In genomic region chr4:136704551-136704950, GRCm38 (mm10) we compare ENCODE assay signal across 17 mouse cellular contexts.
A peak's percentile ranks its signal among the peaks of the same experiment; 100 is the strongest.
DNase-seq lines count a peak whose midpoint lies in the region; ATAC-seq lines count a peak whose summit lies in the region.
"Had no signal": no experiment of that assay in that cellular context is flagged by ENCODE, and none has a peak within 500 bp of the region (broad histone marks: within the 10 kb centered on the region; RNA-seq: fewer than 3 reads in every experiment).

No protein-coding gene starts in this region.

- H3K27me3 ChIP-seq in hindbrain, embryonic 10.5 days (ENCODE audit: insufficient read depth, poor library complexity, severe bottlenecking), result no peaks in the 10 kb centered on the region
- no peaks in the 10 kb centered on the region for H3K27me3 ChIP-seq in hindbrain, embryonic 16.5 days (replicated peaks; ENCODE audit: control insufficient read depth, insufficient read depth, low read length)
- H3K27me3 ChIP-seq: embryonic facial prominence, embryonic 13.5 days; stomach, embryonic 15.5 days had no signal

- 56% methylated on average over 3 of the region's 3 CpGs for WGBS in hindbrain, embryonic 10.5 days
- 27% methylated on average over 3 of the region's 3 CpGs for WGBS in hindbrain, embryonic 16.5 days

- no peak overlapping the region for H3K4me3 ChIP-seq in hindbrain, embryonic 10.5 days
- H3K4me3 ChIP-seq in hindbrain, embryonic 16.5 days (ENCODE audit: low read length), result no peak overlapping the region
- H3K4me3 ChIP-seq: embryonic facial prominence, embryonic 13.5 days; heart, embryonic 12.5 days; myocyte; stomach, embryonic 15.5 days had no signal

- no peaks in the 10 kb centered on the region for H3K9me3 ChIP-seq in hindbrain, embryonic 10.5 days
- no peaks in the 10 kb centered on the region for H3K9me3 ChIP-seq in hindbrain, embryonic 16.5 days (ENCODE audit: control insufficient read depth, low read length)
- H3K9me3 ChIP-seq: embryonic facial prominence, embryonic 13.5 days; heart, embryonic 12.5 days; stomach, embryonic 15.5 days had no signal

- H3K36me3 ChIP-seq in hindbrain, embryonic 10.5 days, result no peaks in the 10 kb centered on the region; the same call in 1 of the 2 replicates
- H3K36me3 ChIP-seq in hindbrain, embryonic 16.5 days (ENCODE audit: control insufficient read depth, insufficient read depth, low read length), result no peaks in the 10 kb centered on the region
- H3K36me3 ChIP-seq: embryonic facial prominence, embryonic 13.5 days; heart, embryonic 12.5 days; stomach, embryonic 15.5 days had no signal

- no peak overlapping the region for H3K9ac ChIP-seq in hindbrain, embryonic 16.5 days (ENCODE audit: low read depth, low read length)
- H3K9ac ChIP-seq: embryonic facial prominence, embryonic 13.5 days; heart, embryonic 12.5 days; liver, postnatal 0 days; stomach, embryonic 15.5 days had no signal

- H3K4me2 ChIP-seq in hindbrain, embryonic 16.5 days (ENCODE audit: low read length), result no peak overlapping the region
- H3K4me2 ChIP-seq: embryonic facial prominence, embryonic 13.5 days; heart, embryonic 12.5 days; stomach, embryonic 15.5 days had no signal

- DNase-seq in hindbrain, embryonic 10.5 days (ENCODE audit: low spot score), result no peak
- DNase-seq in ovary, adult 18-20 months (ENCODE audit: low spot score), result peak; percentile 24
- no peak for DNase-seq in ovary, postnatal 36 days (ENCODE audit: low spot score)
- DNase-seq in forelimb bud, embryonic 11.5 days (ENCODE audit: low read depth, low spot score), result peak; percentile 47
- DNase-seq in retina, postnatal 1 day, result peak; percentile 79
- DNase-seq in thymus, postnatal 4 days, result no peak
- DNase-seq: gastrocnemius, postnatal 25 days; liver, postnatal 0 days; thymus, postnatal 36 days had no signal

- peak overlapping the region; percentile 36; the same call in 1 of the 2 replicates for H3K27ac ChIP-seq in hindbrain, embryonic 10.5 days
- H3K27ac ChIP-seq in hindbrain, embryonic 16.5 days (ENCODE audit: low read depth, low read length), result no peak overlapping the region
- H3K27ac ChIP-seq: embryonic facial prominence, embryonic 13.5 days; stomach, embryonic 15.5 days had no signal

- H3K4me1 ChIP-seq in hindbrain, embryonic 10.5 days (replicated peaks), result peaks cover 77% of the 10 kb centered on the region
- H3K4me1 ChIP-seq in hindbrain, embryonic 16.5 days (ENCODE audit: control insufficient read depth, insufficient read depth, low read depth, low read length), result peaks cover 27% of the 10 kb centered on the region

- no peak for ATAC-seq in hindbrain, embryonic 16.5 days
- no peak for ATAC-seq in megakaryocyte progenitor cell, adult 5-6 weeks (replicated peaks; ENCODE audit: poor library complexity)
- ATAC-seq: forebrain, embryonic 16.5 days; intestine, embryonic 16.5 days; liver, postnatal 0 days had no signal

Comparison
In these comparisons a context has a peak if more than half of its experiments do, and no peak if none do; other contexts are left out.
1. DNase-seq: peak in ovary, adult 18-20 months (single experiment), forelimb bud, embryonic 11.5 days (single experiment) and retina, postnatal 1 day (single experiment); none in hindbrain, embryonic 10.5 days (single experiment), ovary, postnatal 36 days (single experiment) and thymus, postnatal 4 days (single experiment).